Mouse (Mus musculus) cerebellum, adult 2 months (tissue): Measurements from ENCODE around the gene Tas2r102.

Experiments used
- CTCF ChIP-seq: fragments of 200-500 bp; IDR thresholded peaks from 2 replicates; pipeline ENCODE4 v1.5.1; 2011; ENCODE audit warnings: low read depth, mild to moderate bottlenecking, control low read depth, low read length, moderate library complexity, borderline replicate concordance; ENCODE audit not compliant: insufficient read depth
- POLR2A ChIP-seq: fragments of 200-500 bp; IDR thresholded peaks from 2 replicates; pipeline ENCODE4 v1.6.1; 2011; ENCODE audit warnings: low read length, control low read depth, borderline replicate concordance; ENCODE audit not compliant: insufficient read depth

DNA sequence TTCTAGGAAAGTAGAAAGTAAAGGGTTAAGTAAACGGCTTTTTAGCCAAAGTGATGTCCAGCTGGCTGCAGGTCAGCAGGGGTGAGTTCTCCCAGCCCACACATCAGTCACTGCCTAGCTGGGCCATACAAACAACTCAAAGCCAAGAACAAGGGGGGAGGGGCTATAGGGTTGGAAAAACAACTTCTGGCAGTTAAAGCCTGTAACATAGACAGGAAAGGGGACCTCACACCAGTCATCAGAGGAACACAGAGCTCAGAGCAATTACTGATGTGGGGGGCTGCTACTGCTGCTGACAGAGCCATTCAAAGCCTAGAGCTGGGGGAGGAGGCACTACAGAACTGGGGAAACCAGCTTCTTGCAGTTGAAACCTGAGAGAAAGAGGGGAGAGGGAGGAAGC, 33.5 kb downstream of the Tas2r102 start:
- TF ChIP-seq CTCF (no peak), POLR2A (no peak)
